Comparison of ENCODE assay signal across 13 mouse cellular contexts in genomic region chr11:88107365-88107764, GRCm38 (mm10). TPM values are rescaled to one million over a fixed set of nuclear protein-coding genes. Genes with fewer than 3 reads are reported as not detected.
DNase-seq lines count a peak whose midpoint lies in the region; ATAC-seq and TF ChIP-seq lines count a peak whose summit lies in the region.
"Had no signal": no experiment of that assay in that cellular context is flagged by ENCODE, and none has a peak within 500 bp of the region (broad histone marks: within the 10 kb centered on the region; RNA-seq: fewer than 3 reads in every experiment).

No protein-coding gene starts in this region.

- WGBS in heart, embryonic 13.5 days: 51% methylated on average over 4 of the region's 4 CpGs
- WGBS in stomach, embryonic 16.5 days: 67% methylated on average over 4 of the region's 4 CpGs
- WGBS in stomach, postnatal 0 days: 58% methylated on average over 4 of the region's 4 CpGs

- H3K4me2 ChIP-seq in heart, embryonic 13.5 days: no peak overlapping the region
- no peak overlapping the region for H3K4me2 ChIP-seq in stomach, embryonic 16.5 days (ENCODE audit: low read depth, low read length)
- H3K4me2 ChIP-seq in stomach, postnatal 0 days (replicated peaks; ENCODE audit: low read depth): no peak overlapping the region
- H3K4me2 ChIP-seq: forebrain, embryonic 12.5 days; heart, embryonic 15.5 days had no signal

- no peak for TF ChIP-seq EP300 in stomach, postnatal 0 days (optimal IDR thresholded peaks at IDR 0.05)

- H3K9ac ChIP-seq in heart, embryonic 13.5 days: peak overlapping the region; percentile 17; the same call in 1 of the 2 replicates
- H3K9ac ChIP-seq in stomach, embryonic 16.5 days (ENCODE audit: low read length): 0 out of 2 replicates have a peak overlapping the region, but pooled peaks have one; percentile 10
- H3K9ac ChIP-seq in stomach, postnatal 0 days (ENCODE audit: low read length): no peak overlapping the region
- H3K9ac ChIP-seq: forebrain, embryonic 12.5 days; heart, embryonic 15.5 days had no signal

- H3K4me1 ChIP-seq in heart, embryonic 13.5 days: peaks cover 60% of the 10 kb centered on the region
- H3K4me1 ChIP-seq in stomach, embryonic 16.5 days (ENCODE audit: control insufficient read depth, insufficient read depth, low read length): peaks cover 16% of the 10 kb centered on the region
- peaks cover 6% of the 10 kb centered on the region; the same call in 1 of the 2 replicates for H3K4me1 ChIP-seq in stomach, postnatal 0 days (replicated peaks; ENCODE audit: control insufficient read depth, insufficient read depth)

- no peak overlapping the region for H3K4me3 ChIP-seq in heart, embryonic 13.5 days
- H3K4me3 ChIP-seq in stomach, embryonic 16.5 days (replicated peaks; ENCODE audit: low read length): no peak overlapping the region
- no peak overlapping the region for H3K4me3 ChIP-seq in stomach, postnatal 0 days (ENCODE audit: low read depth, low read length)
- H3K4me3 ChIP-seq: forebrain, embryonic 12.5 days; heart, embryonic 15.5 days had no signal

- no peak for TF ChIP-seq CTCF in stomach, postnatal 0 days (IDR thresholded peaks at IDR 0.05; ENCODE audit: low read depth)

- H3K36me3 ChIP-seq in heart, embryonic 13.5 days: no peaks in the 10 kb centered on the region
- no peaks in the 10 kb centered on the region for H3K36me3 ChIP-seq in stomach, embryonic 16.5 days (ENCODE audit: control insufficient read depth, insufficient read depth, low read length)
- H3K36me3 ChIP-seq in stomach, postnatal 0 days (ENCODE audit: control insufficient read depth, insufficient read depth, low read length): no peaks in the 10 kb centered on the region
- H3K36me3 ChIP-seq: forebrain, embryonic 12.5 days; heart, embryonic 15.5 days had no signal

- no peak for ATAC-seq in heart, embryonic 13.5 days (ENCODE audit: extremely low read depth, insufficient number of reproducible peaks, low FRiP score, low TSS enrichment)
- ATAC-seq in stomach, embryonic 16.5 days (ENCODE audit: insufficient read depth, low FRiP score): no peak
- no peak for ATAC-seq in stomach, postnatal 0 days (ENCODE audit: low FRiP score, low TSS enrichment)
- peak; percentile 92 for ATAC-seq in inflammation-experienced regulatory T-cells, adult 6 months

- H3K27me3 ChIP-seq in heart, embryonic 13.5 days (replicated peaks): no peaks in the 10 kb centered on the region
- H3K27me3 ChIP-seq in stomach, embryonic 16.5 days (ENCODE audit: control insufficient read depth, insufficient read depth, low read length): no peaks in the 10 kb centered on the region
- no peaks in the 10 kb centered on the region for H3K27me3 ChIP-seq in stomach, postnatal 0 days (ENCODE audit: control insufficient read depth, insufficient read depth, low read length)
- H3K27me3 ChIP-seq: forebrain, embryonic 12.5 days; heart, embryonic 15.5 days had no signal

- H3K27ac ChIP-seq in heart, embryonic 13.5 days (replicated peaks): no peak overlapping the region
- no peak overlapping the region for H3K27ac ChIP-seq in stomach, embryonic 16.5 days (ENCODE audit: low read length)
- H3K27ac ChIP-seq in stomach, postnatal 0 days (replicated peaks): no peak overlapping the region
- H3K27ac ChIP-seq: forebrain, embryonic 12.5 days; heart, embryonic 15.5 days had no signal

- no peaks in the 10 kb centered on the region for H3K9me3 ChIP-seq in heart, embryonic 13.5 days
- no peaks in the 10 kb centered on the region for H3K9me3 ChIP-seq in stomach, embryonic 16.5 days (replicated peaks; ENCODE audit: control insufficient read depth, low read length)
- no peaks in the 10 kb centered on the region for H3K9me3 ChIP-seq in stomach, postnatal 0 days (ENCODE audit: control insufficient read depth, low read length)
- H3K9me3 ChIP-seq: forebrain, embryonic 12.5 days; heart, embryonic 15.5 days had no signal

- no peak for DNase-seq in heart, adult 8-10 months (ENCODE audit: low spot score)
- no peak for DNase-seq in stomach, postnatal 0 days (ENCODE audit: low spot score)
- peak; percentile 77 to 79 for DNase-seq in spleen, postnatal 36 days (ENCODE audit: low spot score in 2 of 2)
- no peak for DNase-seq in MN1 (ENCODE audit: low spot score)
- DNase-seq in right cerebral cortex, postnatal 10 days (ENCODE audit: low spot score in 2 of 2): no peak
- DNase-seq: adrenal gland, postnatal 36 days; cerebellum, postnatal 36 days; midbrain, embryonic 14.5 days had no signal

RNA-seq across cellular contexts. Expression of gene Cuedc1, which starts 9.5 kb away (rescaled TPM):
- 16.8 and 18.1 TPM in 2 replicates for polyA plus RNA-seq in heart, embryonic 13.5 days (2015; fragmentation: Nextera tagmentation; extraction: Ambion mirVana)
- 10 to 100 TPM; 47.5 to 55.7 (median 51.0) TPM for total RNA-seq in heart, adult 8-10 months (2022)
- polyA plus RNA-seq in stomach, embryonic 16.5 days (2015; fragmentation: Nextera tagmentation; extraction: Ambion mirVana): 11.3 and 11.5 TPM in 2 replicates
- 12.8 and 13.7 TPM in 2 replicates for polyA plus RNA-seq in stomach, postnatal 0 days (2015; fragmentation: Nextera tagmentation; extraction: Ambion mirVana)
- 1 to 10 TPM; 2.0 to 6.4 (median 5.2) TPM for polyA plus RNA-seq in inflammation-experienced regulatory T-cells, adult 6 months (2017; shearing (Covaris generic))

RNA-seq across cellular contexts. Expression of gene Vezf1, which starts 39.3 kb away (rescaled TPM):
- 21.9 and 22.1 TPM in 2 replicates for polyA plus RNA-seq in heart, embryonic 13.5 days (2015; fragmentation: Nextera tagmentation; extraction: Ambion mirVana)
- 10 to 100 TPM; 39.8 to 44.7 (median 41.8) TPM for total RNA-seq in heart, adult 8-10 months (2022)
- 28.5 and 30.5 TPM in 2 replicates for polyA plus RNA-seq in stomach, embryonic 16.5 days (2015; fragmentation: Nextera tagmentation; extraction: Ambion mirVana)
- 15.9 and 18.1 TPM in 2 replicates for polyA plus RNA-seq in stomach, postnatal 0 days (2015; fragmentation: Nextera tagmentation; extraction: Ambion mirVana)
- polyA plus RNA-seq in inflammation-experienced regulatory T-cells, adult 6 months (2017; shearing (Covaris generic)): 10 to 100 TPM; 19.3 to 25.6 (median 21.5) TPM

Comparison
In these comparisons a context has a peak if more than half of its experiments do, and no peak if none do; other contexts are left out.
1. DNase-seq: peak in spleen, postnatal 36 days (2 of 2); none in heart, adult 8-10 months (single experiment), stomach, postnatal 0 days (single experiment), MN1 (single experiment) and right cerebral cortex, postnatal 10 days (0 of 2).